Mouse (Mus musculus) telencephalon, adult 2 months (tissue): ENCODE data around the gene Mllt11.
A peak's percentile ranks its signal among the peaks of the same experiment; 100 is the strongest.

Experiments
- DNase-seq: peaks from one replicate; pipeline ENCODE4 v3.0.0-alpha.2; 2011; ENCODE audit warnings: low read depth, low spot score

Gene Mllt11

GRCm38 (mm10) chr3:95246465-95247231, 14.7 kb upstream of the Mllt11 start:
- no peak for DNase-seq

- DNase-seq = no peak
Observed at GRCm38 (mm10) chr3:95243086-95243485, 11.1 kb upstream of the Mllt11 start.

GRCm38 (mm10) chr3:95241498-95241897, 9.5 kb upstream of the Mllt11 start, which contains the start of gene Gm128:
Gene Gm128 (minus strand): TSS chr3:95241598.
- DNase-seq = no peak

GRCm38 (mm10) chr3:95240900-95241299, 8.9 kb upstream of the Mllt11 start:
- no peak for DNase-seq

GRCm38 (mm10) chr3:95239971-95240370, 8.0 kb upstream of the Mllt11 start:
- no peak for DNase-seq

- DNase-seq = no peak
Observed at GRCm38 (mm10) chr3:95239022-95239421, 7.1 kb upstream of the Mllt11 start.

GRCm38 (mm10) chr3:95237541-95238099, 5.6 kb upstream of the Mllt11 start:
- DNase-seq = no peak

- DNase-seq = no peak
Observed at GRCm38 (mm10) chr3:95235386-95236301, 3.7 kb upstream of the Mllt11 start.

GRCm38 (mm10) chr3:95233303-95233980, 1.5 kb upstream of the Mllt11 start:
- DNase-seq = no peak

- DNase-seq = no peak
Observed at GRCm38 (mm10) chr3:95232771-95233170, 800 bp upstream of the Mllt11 start.

GRCm38 (mm10) chr3:95230495-95231297, 1.3 kb downstream of the Mllt11 start:
- no peak for DNase-seq

GRCm38 (mm10) chr3:95229781-95230494, 2.0 kb downstream of the Mllt11 start:
- DNase-seq = no peak

GRCm38 (mm10) chr3:95228894-95229780, 2.8 kb downstream of the Mllt11 start:
- no peak for DNase-seq

GRCm38 (mm10) chr3:95228148-95228893, 3.6 kb downstream of the Mllt11 start, which contains the start of gene Cdc42se1:
Gene Cdc42se1 (plus strand): TSS chr3:95228732.
- peak; percentile 88 for DNase-seq

GRCm38 (mm10) chr3:95227214-95227613, 4.8 kb downstream of the Mllt11 start:
- no peak for DNase-seq

- DNase-seq = no peak
Observed at GRCm38 (mm10) chr3:95224295-95224694, 7.7 kb downstream of the Mllt11 start.

- no peak for DNase-seq
Observed at GRCm38 (mm10) chr3:95223041-95223440, 8.9 kb downstream of the Mllt11 start.

- DNase-seq = no peak
Observed at GRCm38 (mm10) chr3:95218466-95219137, 13.4 kb downstream of the Mllt11 start.
